Mouse (Mus musculus) heart, postnatal 10 days (tissue): ENCODE results near the gene Dhdds. TPM values are rescaled to one million over a fixed set of nuclear protein-coding genes. Genes with fewer than 3 reads are reported as not detected.

Experiments used
- DNase-seq, 2 experiments: peaks; one replicate each; pipeline ENCODE4 v3.0.0; 2021
- intact Hi-C: fragments of 180-260 bp; cut with DNase I; formaldehyde crosslinking; loops from one replicate; pipeline ENCODE4 v1.15.1; 2025
- total RNA-seq, 2 experiments: library from RNA; stranded (reverse); gene quantifications; 2 replicates each; pipeline ENCODE4 v1.2.3; 2021

The Dhdds gene
- total RNA-seq, 2 experiments from 2014 or later = 31.4 to 33.9 TPM

GRCm38 (mm10) chr4:133962566-133962965 lies 38.2 kb downstream of the Dhdds start:
- intact Hi-C loops = no loop called here

GRCm38 (mm10) chr4:133958884-133959283 lies 41.8 kb downstream of the Dhdds start:
- intact Hi-C loops = no loop called here
- no peak for DNase-seq

More at GRCm38 (mm10) chr4:133962566-133962965, 38.2 kb downstream of the Dhdds start:
- no peak for DNase-seq

GRCm38 (mm10) chr4:133956358-133956757 lies 44.4 kb downstream of the Dhdds start:
- no peak for DNase-seq
- intact Hi-C loops = no loop called here

- no peak for DNase-seq
- intact Hi-C loops = no loop called here
Observed at GRCm38 (mm10) chr4:133946736-133947135, 54.0 kb downstream of the Dhdds start.

- intact Hi-C loops = no loop called here
- no peak for DNase-seq
Observed at GRCm38 (mm10) chr4:133943791-133944190, 56.9 kb downstream of the Dhdds start.

GRCm38 (mm10) chr4:133942679-133943078 lies 58.0 kb downstream of the Dhdds start:
- intact Hi-C loops = no loop called here
- no peak for DNase-seq

GRCm38 (mm10) chr4:133941576-133941975 lies 59.1 kb downstream of the Dhdds start:
- DNase-seq = peak in 1 of 2 experiments; percentile 27
- intact Hi-C loops = no loop called here

GRCm38 (mm10) chr4:133940386-133941260 lies 60.1 kb downstream of the Dhdds start:
- intact Hi-C loops = no loop called here
- no peak for DNase-seq

- peak; percentile 7 to 23 for DNase-seq
- intact Hi-C loops = no loop called here
Observed at GRCm38 (mm10) chr4:133938077-133938476, 62.6 kb downstream of the Dhdds start.

GRCm38 (mm10) chr4:133931785-133932184 lies 68.9 kb downstream of the Dhdds start:
- intact Hi-C loops = no loop called here
- DNase-seq = no peak

- peak in 1 of 2 experiments; percentile 33 for DNase-seq
- intact Hi-C loops = no loop called here
Observed at GRCm38 (mm10) chr4:133931349-133931748, 69.4 kb downstream of the Dhdds start.

GRCm38 (mm10) chr4:133929278-133929670 lies 71.4 kb downstream of the Dhdds start:
- intact Hi-C loops = no loop called here
- DNase-seq = no peak

GRCm38 (mm10) chr4:133928576-133929277 lies 72.0 kb downstream of the Dhdds start:
- no peak for DNase-seq
- intact Hi-C loops = no loop called here

- intact Hi-C loops = no loop called here
- no peak for DNase-seq
Observed at GRCm38 (mm10) chr4:133925204-133925603, 75.5 kb downstream of the Dhdds start.

- intact Hi-C loops = no loop called here
- no peak for DNase-seq
Observed at GRCm38 (mm10) chr4:133923743-133924142, 77.0 kb downstream of the Dhdds start.

Other genes with a start within 250 kb of the Dhdds start
- 10 to 100 TPM; 55.3 to 61.9 TPM for gene Arid1a, start 244.1 kb downstream of the Dhdds start, total RNA-seq
- gene Rps6ka1, start 113.1 kb downstream of the Dhdds start, total RNA-seq = 1 to 10 TPM; 9.1 to 9.3 TPM
- gene Hmgn2, start 32.3 kb downstream of the Dhdds start, total RNA-seq = 100 to 1,000 TPM; 254 to 266 TPM
- gene Lin28a, start 17.9 kb upstream of the Dhdds start, total RNA-seq = not detected
- gene Zfp683, start 52.9 kb upstream of the Dhdds start, total RNA-seq = not detected
- not detected for gene Crybg2, start 59.9 kb upstream of the Dhdds start, total RNA-seq
- gene Cd52, start 94.2 kb upstream of the Dhdds start, total RNA-seq = 1 to 10 TPM; 3.4 to 6.5 TPM
- 1 to 10 TPM; 2.0 to 2.3 TPM for gene Ubxn11, start 101.7 kb upstream of the Dhdds start, total RNA-seq
- gene Sh3bgrl3, start 127.9 kb upstream of the Dhdds start, total RNA-seq = 10 to 100 TPM; 69.9 to 74.6 TPM
- gene Cep85, start 186.2 kb upstream of the Dhdds start, total RNA-seq = 10 to 100 TPM; 29.9 to 32.0 TPM
- gene Gm7534, start 202.1 kb upstream of the Dhdds start, total RNA-seq = not detected
- not detected for gene Catsper4, start 226.5 kb upstream of the Dhdds start, total RNA-seq
- gene Cnksr1, start 237.5 kb upstream of the Dhdds start, total RNA-seq = 1 to 10 TPM; 2.3 to 4.4 TPM
- gene E130218I03Rik, start 242.7 kb upstream of the Dhdds start, total RNA-seq = not detected
- gene Zfp593, start 244.7 kb upstream of the Dhdds start, total RNA-seq = 1 to 10 TPM; 3.7 to 4.0 TPM
- gene Gm30191, start 246.0 kb upstream of the Dhdds start, total RNA-seq = not detected